Mouse (Mus musculus): ENCODE results near the gene Aldh1a3. TPM values are rescaled to one million over a fixed set of nuclear protein-coding genes. Genes with fewer than 3 reads are reported as not detected.

The Aldh1a3 gene
- polyA plus RNA-seq, 1 experiment from 2014 or later = 7.3 TPM

- H3K9ac ChIP-seq (replicated peaks; ENCODE audit: low read depth, low read length) = no peak overlapping the region
- H3K27ac ChIP-seq (ENCODE audit: low read length) = no peak overlapping the region
- no peaks in the 10 kb centered on the region for H3K36me3 ChIP-seq (ENCODE audit: control insufficient read depth, insufficient read depth)
- H3K4me3 ChIP-seq (replicated peaks; ENCODE audit: low read length) = no peak overlapping the region
- peaks cover 4% of the 10 kb centered on the region for H3K27me3 ChIP-seq (replicated peaks; ENCODE audit: control insufficient read depth, insufficient read depth, low read length)
- H3K9me3 ChIP-seq (ENCODE audit: control insufficient read depth, low read length) = no peaks in the 10 kb centered on the region
- peaks cover 17% of the 10 kb centered on the region for H3K4me1 ChIP-seq (replicated peaks; ENCODE audit: control insufficient read depth, insufficient read depth, low read length)
- WGBS = 94% methylated on average over 8 of the region's 12 CpGs
- no peak overlapping the region for H3K4me2 ChIP-seq (ENCODE audit: low read length)
- ATAC-seq = no peak
Observed at GRCm38 (mm10) chr7:66385826-66386225, 41.5 kb downstream of the Aldh1a3 start.

- Histone ChIP-seq H3K9ac (replicated peaks; ENCODE audit: low read depth, low read length) (no peak overlapping the region), H3K4me2 (ENCODE audit: low read length) (no peak overlapping the region), H3K36me3 (ENCODE audit: control insufficient read depth, insufficient read depth) (no peaks in the 10 kb centered on the region), H3K4me1 (replicated peaks; ENCODE audit: control insufficient read depth, insufficient read depth, low read length) (peaks cover 17% of the 10 kb centered on the region), H3K27ac (ENCODE audit: low read length) (no peak overlapping the region), H3K27me3 (replicated peaks; ENCODE audit: control insufficient read depth, insufficient read depth, low read length) (peaks cover 4% of the 10 kb centered on the region), H3K9me3 (ENCODE audit: control insufficient read depth, low read length) (no peaks in the 10 kb centered on the region), H3K4me3 (replicated peaks; ENCODE audit: low read length) (no peak overlapping the region)
- WGBS = 92% methylated on average over 8 of the region's 8 CpGs
- no peak for ATAC-seq
Observed at GRCm38 (mm10) chr7:66384891-66385290, 42.4 kb downstream of the Aldh1a3 start.

- no peak overlapping the region for H3K4me3 ChIP-seq (replicated peaks; ENCODE audit: low read length)
- H3K36me3 ChIP-seq (ENCODE audit: control insufficient read depth, insufficient read depth) = no peaks in the 10 kb centered on the region
- peaks cover 4% of the 10 kb centered on the region for H3K27me3 ChIP-seq (replicated peaks; ENCODE audit: control insufficient read depth, insufficient read depth, low read length)
- no peak overlapping the region for H3K9ac ChIP-seq (replicated peaks; ENCODE audit: low read depth, low read length)
- H3K27ac ChIP-seq (ENCODE audit: low read length) = no peak overlapping the region
- no peak overlapping the region for H3K4me2 ChIP-seq (ENCODE audit: low read length)
- 78% methylated on average over 5 of the region's 5 CpGs for WGBS
- no peaks in the 10 kb centered on the region for H3K9me3 ChIP-seq (ENCODE audit: control insufficient read depth, low read length)
- H3K4me1 ChIP-seq (replicated peaks; ENCODE audit: control insufficient read depth, insufficient read depth, low read length) = peaks cover 17% of the 10 kb centered on the region
- no peak for ATAC-seq
Observed at GRCm38 (mm10) chr7:66384213-66384612, 43.1 kb downstream of the Aldh1a3 start.

- no peak overlapping the region for H3K27ac ChIP-seq (ENCODE audit: low read length)
- no peaks in the 10 kb centered on the region for H3K9me3 ChIP-seq (ENCODE audit: control insufficient read depth, low read length)
- H3K36me3 ChIP-seq (ENCODE audit: control insufficient read depth, insufficient read depth) = no peaks in the 10 kb centered on the region
- no peak overlapping the region for H3K9ac ChIP-seq (replicated peaks; ENCODE audit: low read depth, low read length)
- no peaks in the 10 kb centered on the region for H3K4me1 ChIP-seq (replicated peaks; ENCODE audit: control insufficient read depth, insufficient read depth, low read length)
- no peak overlapping the region for H3K4me2 ChIP-seq (ENCODE audit: low read length)
- ATAC-seq = no peak
- WGBS = 83% methylated on average over 10 of the region's 10 CpGs
- H3K27me3 ChIP-seq (replicated peaks; ENCODE audit: control insufficient read depth, insufficient read depth, low read length) = no peaks in the 10 kb centered on the region
- no peak overlapping the region for H3K4me3 ChIP-seq (replicated peaks; ENCODE audit: low read length)
Observed at GRCm38 (mm10) chr7:66376560-66376959, 50.8 kb downstream of the Aldh1a3 start.

GRCm38 (mm10) chr7:66375736-66376135 is 51.6 kb downstream of the Aldh1a3 start:
- no peaks in the 10 kb centered on the region for H3K36me3 ChIP-seq (ENCODE audit: control insufficient read depth, insufficient read depth)
- H3K27me3 ChIP-seq (replicated peaks; ENCODE audit: control insufficient read depth, insufficient read depth, low read length) = no peaks in the 10 kb centered on the region
- H3K9ac ChIP-seq (replicated peaks; ENCODE audit: low read depth, low read length) = no peak overlapping the region
- no peak overlapping the region for H3K4me3 ChIP-seq (replicated peaks; ENCODE audit: low read length)
- WGBS = 91% methylated on average over 4 of the region's 4 CpGs
- no peak overlapping the region for H3K4me2 ChIP-seq (ENCODE audit: low read length)
- no peak overlapping the region for H3K27ac ChIP-seq (ENCODE audit: low read length)
- no peaks in the 10 kb centered on the region for H3K9me3 ChIP-seq (ENCODE audit: control insufficient read depth, low read length)
- ATAC-seq = no peak
- H3K4me1 ChIP-seq (replicated peaks; ENCODE audit: control insufficient read depth, insufficient read depth, low read length) = no peaks in the 10 kb centered on the region

- Histone ChIP-seq H3K9ac (replicated peaks; ENCODE audit: low read depth, low read length) (no peak overlapping the region), H3K36me3 (ENCODE audit: control insufficient read depth, insufficient read depth) (no peaks in the 10 kb centered on the region), H3K4me1 (replicated peaks; ENCODE audit: control insufficient read depth, insufficient read depth, low read length) (no peaks in the 10 kb centered on the region), H3K27me3 (replicated peaks; ENCODE audit: control insufficient read depth, insufficient read depth, low read length) (no peaks in the 10 kb centered on the region), H3K4me2 (ENCODE audit: low read length) (no peak overlapping the region), H3K9me3 (ENCODE audit: control insufficient read depth, low read length) (no peaks in the 10 kb centered on the region), H3K27ac (ENCODE audit: low read length) (no peak overlapping the region), H3K4me3 (replicated peaks; ENCODE audit: low read length) (no peak overlapping the region)
- no peak for ATAC-seq
- WGBS = 82% methylated on average over 3 of the region's 3 CpGs
Observed at GRCm38 (mm10) chr7:66373391-66373790, 53.9 kb downstream of the Aldh1a3 start.

- H3K36me3 ChIP-seq (ENCODE audit: control insufficient read depth, insufficient read depth) = no peaks in the 10 kb centered on the region
- H3K4me2 ChIP-seq (ENCODE audit: low read length) = no peak overlapping the region
- ATAC-seq = no peak
- no peak overlapping the region for H3K27ac ChIP-seq (ENCODE audit: low read length)
- H3K9ac ChIP-seq (replicated peaks; ENCODE audit: low read depth, low read length) = no peak overlapping the region
- 85% methylated on average over 6 of the region's 6 CpGs for WGBS
- H3K4me3 ChIP-seq (replicated peaks; ENCODE audit: low read length) = no peak overlapping the region
- no peaks in the 10 kb centered on the region for H3K27me3 ChIP-seq (replicated peaks; ENCODE audit: control insufficient read depth, insufficient read depth, low read length)
- no peaks in the 10 kb centered on the region for H3K9me3 ChIP-seq (ENCODE audit: control insufficient read depth, low read length)
- H3K4me1 ChIP-seq (replicated peaks; ENCODE audit: control insufficient read depth, insufficient read depth, low read length) = no peaks in the 10 kb centered on the region
Observed at GRCm38 (mm10) chr7:66370970-66371369, 56.3 kb downstream of the Aldh1a3 start.

- no peak overlapping the region for H3K27ac ChIP-seq (ENCODE audit: low read length)
- H3K4me2 ChIP-seq (ENCODE audit: low read length) = no peak overlapping the region
- WGBS = 82% methylated on average over 5 of the region's 5 CpGs
- H3K9me3 ChIP-seq (ENCODE audit: control insufficient read depth, low read length) = no peaks in the 10 kb centered on the region
- H3K4me3 ChIP-seq (replicated peaks; ENCODE audit: low read length) = no peak overlapping the region
- H3K9ac ChIP-seq (replicated peaks; ENCODE audit: low read depth, low read length) = no peak overlapping the region
- H3K4me1 ChIP-seq (replicated peaks; ENCODE audit: control insufficient read depth, insufficient read depth, low read length) = no peaks in the 10 kb centered on the region
- no peak for ATAC-seq
- H3K36me3 ChIP-seq (ENCODE audit: control insufficient read depth, insufficient read depth) = no peaks in the 10 kb centered on the region
- no peaks in the 10 kb centered on the region for H3K27me3 ChIP-seq (replicated peaks; ENCODE audit: control insufficient read depth, insufficient read depth, low read length)
Observed at GRCm38 (mm10) chr7:66369934-66370445, 57.3 kb downstream of the Aldh1a3 start.

- H3K27ac ChIP-seq (ENCODE audit: low read length) = no peak overlapping the region
- no peaks in the 10 kb centered on the region for H3K9me3 ChIP-seq (ENCODE audit: control insufficient read depth, low read length)
- no peak overlapping the region for H3K4me2 ChIP-seq (ENCODE audit: low read length)
- no peaks in the 10 kb centered on the region for H3K36me3 ChIP-seq (ENCODE audit: control insufficient read depth, insufficient read depth)
- no peak for ATAC-seq
- WGBS = 82% methylated on average over 5 of the region's 5 CpGs
- H3K4me3 ChIP-seq (replicated peaks; ENCODE audit: low read length) = no peak overlapping the region
- H3K4me1 ChIP-seq (replicated peaks; ENCODE audit: control insufficient read depth, insufficient read depth, low read length) = no peaks in the 10 kb centered on the region
- H3K9ac ChIP-seq (replicated peaks; ENCODE audit: low read depth, low read length) = no peak overlapping the region
- H3K27me3 ChIP-seq (replicated peaks; ENCODE audit: control insufficient read depth, insufficient read depth, low read length) = no peaks in the 10 kb centered on the region
Observed at GRCm38 (mm10) chr7:66369071-66369933, 58.0 kb downstream of the Aldh1a3 start.

Data from forebrain, embryonic 16.5 days (tissue).